Mouse (Mus musculus) G1E-ER4 (cell line): Measurements from ENCODE around the gene Gamt. TPM values are rescaled to one million over a fixed set of nuclear protein-coding genes. Genes with fewer than 3 reads are reported as not detected.

Experiments
- GATA1 ChIP-seq: IDR thresholded peaks from one replicate; pipeline ENCODE4 v1.8.0; 2012; ENCODE audit warnings: low read length, inconsistent platforms
- polyA plus RNA-seq: library from polyadenylated mRNA; stranded (reverse); fragments of >175 nt; gene quantifications from 2 replicates; pipeline ENCODE4 v1.2.3, GENCODE M21; 2012

Gene Gamt
- 0.26 and 0.35 TPM in 2 replicates for polyA plus RNA-seq

GRCm38 (mm10) chr10:80260642-80261584 is at the start of gene Gamt, which contains the start of gene Dazap1:
Gamt (minus strand) TSS chr10:80261012.
Dazap1 (plus strand) TSS chr10:80261486.
- no peak for TF ChIP-seq GATA1

GRCm38 (mm10) chr10:80304862-80305261 is 44.0 kb upstream of the Gamt start:
- no peak for TF ChIP-seq GATA1

GRCm38 (mm10) chr10:80304458-80304857 is 43.6 kb upstream of the Gamt start:
- no peak for TF ChIP-seq GATA1

GRCm38 (mm10) chr10:80302471-80302881 is 41.7 kb upstream of the Gamt start:
- TF ChIP-seq GATA1 = no peak

GRCm38 (mm10) chr10:80302082-80302355 is 41.2 kb upstream of the Gamt start:
- no peak for TF ChIP-seq GATA1

- TF ChIP-seq GATA1 = no peak
These were observed 40.7 kb upstream of the Gamt start for GRCm38 (mm10) chr10:80301256-80302081.

- TF ChIP-seq GATA1 = no peak
These were observed 39.9 kb upstream of the Gamt start for GRCm38 (mm10) chr10:80300672-80301181.

- no peak for TF ChIP-seq GATA1
These were observed 39.0 kb upstream of the Gamt start for GRCm38 (mm10) chr10:80299824-80300223.

GRCm38 (mm10) chr10:80299301-80299700 is 38.5 kb upstream of the Gamt start:
- no peak for TF ChIP-seq GATA1

GRCm38 (mm10) chr10:80298571-80299281 is 37.9 kb upstream of the Gamt start:
- no peak for TF ChIP-seq GATA1

- TF ChIP-seq GATA1 = no peak
These were observed 36.8 kb upstream of the Gamt start for GRCm38 (mm10) chr10:80297526-80298133.

- no peak for TF ChIP-seq GATA1
These were observed 36.0 kb upstream of the Gamt start for GRCm38 (mm10) chr10:80296824-80297223.

- TF ChIP-seq GATA1 = no peak
These were observed 35.0 kb upstream of the Gamt start, which contains the start of gene Apc2 for GRCm38 (mm10) chr10:80295618-80296425. Apc2 (plus strand) TSS chr10:80295977.

- no peak for TF ChIP-seq GATA1
These were observed 34.0 kb upstream of the Gamt start for GRCm38 (mm10) chr10:80294788-80295303.
